Mouse (Mus musculus): ENCODE data around the gene Spry2. TPM values are rescaled to one million over a fixed set of nuclear protein-coding genes. Genes with fewer than 3 reads are reported as not detected.

The Spry2 gene
- polyA plus RNA-seq, 1 experiment from 2014 or later = 56.2 TPM

- H3K4me3 ChIP-seq (replicated peaks) = no peak overlapping the region
- no peak overlapping the region for H3K4me2 ChIP-seq
- no peak overlapping the region for H3K27ac ChIP-seq
- H3K4me1 ChIP-seq = no peaks in the 10 kb centered on the region
- WGBS = 95% methylated on average over 4 of the region's 4 CpGs
- ATAC-seq (replicated peaks; ENCODE audit: low FRiP score) = no peak
- no peaks in the 10 kb centered on the region for H3K27me3 ChIP-seq
- no peak overlapping the region for H3K9ac ChIP-seq
- peaks cover 3% of the 10 kb centered on the region; the same call in 1 of the 2 replicates for H3K9me3 ChIP-seq (replicated peaks)
- no peaks in the 10 kb centered on the region for H3K36me3 ChIP-seq
These were observed 8.9 kb upstream of the Spry2 start for GRCm38 (mm10) chr14:105905509-105905908.

GRCm38 (mm10) chr14:105902807-105903206, 6.2 kb upstream of the Spry2 start:
- Histone ChIP-seq H3K27me3 (no peaks in the 10 kb centered on the region), H3K9ac (no peak overlapping the region)
- 92% methylated on average over 7 of the region's 7 CpGs for WGBS

DNA sequence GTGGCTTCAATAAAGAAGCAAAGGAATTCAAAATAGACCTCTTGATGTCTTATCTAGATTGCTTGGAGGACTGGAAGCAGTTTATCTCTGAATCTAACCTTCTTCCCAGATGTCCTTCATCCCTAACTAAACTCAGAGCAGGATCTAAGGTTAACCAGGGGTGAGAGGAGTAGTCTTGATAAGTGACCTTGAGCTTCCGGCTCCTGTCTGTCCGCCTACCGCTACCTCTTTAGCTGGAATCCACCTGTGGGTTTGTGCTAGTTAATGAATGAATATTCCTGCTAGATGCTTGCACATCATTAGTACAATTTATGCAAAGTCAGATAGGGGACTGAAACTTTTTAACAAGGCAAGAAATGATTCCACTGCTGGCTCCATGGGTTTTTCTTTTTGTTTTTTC, 4.2 kb upstream of the Spry2 start:
- no peak for ATAC-seq (replicated peaks; ENCODE audit: low FRiP score)
- H3K4me3 ChIP-seq (replicated peaks) = no peak overlapping the region
- H3K9ac ChIP-seq = no peak overlapping the region
- H3K9me3 ChIP-seq (replicated peaks) = peaks cover 3% of the 10 kb centered on the region; the same call in 1 of the 2 replicates
- H3K27me3 ChIP-seq = no peaks in the 10 kb centered on the region
- no peak overlapping the region for H3K27ac ChIP-seq
- no peak overlapping the region for H3K4me2 ChIP-seq
- H3K36me3 ChIP-seq = no peaks in the 10 kb centered on the region
- 76% methylated on average over 3 of the region's 3 CpGs for WGBS
- peaks cover 12% of the 10 kb centered on the region for H3K4me1 ChIP-seq

More at GRCm38 (mm10) chr14:105902807-105903206, 6.2 kb upstream of the Spry2 start:
- no peak overlapping the region for H3K4me3 ChIP-seq (replicated peaks)
- H3K27ac ChIP-seq = no peak overlapping the region
- peaks cover 12% of the 10 kb centered on the region for H3K4me1 ChIP-seq
- no peak for ATAC-seq (replicated peaks; ENCODE audit: low FRiP score)
- H3K36me3 ChIP-seq = no peaks in the 10 kb centered on the region
- H3K9me3 ChIP-seq (replicated peaks) = peaks cover 3% of the 10 kb centered on the region; the same call in 1 of the 2 replicates
- no peak overlapping the region for H3K4me2 ChIP-seq

DNA sequence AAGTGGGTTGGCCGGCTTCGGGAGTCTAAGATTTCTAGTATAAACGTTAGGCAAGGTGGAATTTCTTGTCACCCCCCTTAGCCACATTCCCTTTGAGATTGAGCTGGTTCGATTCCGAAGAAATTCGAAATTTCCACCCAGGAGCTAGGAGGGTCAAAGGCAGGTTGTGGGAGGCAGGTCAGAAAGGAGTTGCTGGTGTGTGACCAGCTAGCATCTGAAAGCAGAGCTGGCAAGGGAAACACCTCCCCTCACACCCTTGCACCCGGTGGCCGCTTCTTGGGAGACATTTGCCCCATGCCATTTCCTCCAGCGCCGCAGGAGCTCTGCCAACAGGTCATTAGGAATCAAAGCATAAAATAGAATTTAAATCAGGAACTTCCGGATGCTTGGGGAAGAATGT, 2.5 kb upstream of the Spry2 start:
- Histone ChIP-seq H3K4me2 (peak overlapping the region; percentile 91), H3K4me3 (replicated peaks) (peak overlapping the region; percentile 90), H3K27me3 (no peaks in the 10 kb centered on the region), H3K27ac (peak overlapping the region; percentile 99), H3K36me3 (no peaks in the 10 kb centered on the region), H3K4me1 (peaks cover 12% of the 10 kb centered on the region), H3K9ac (0 out of 2 replicates have a peak overlapping the region, but pooled peaks have one; percentile 66), H3K9me3 (replicated peaks) (peaks cover 3% of the 10 kb centered on the region; the same call in 1 of the 2 replicates)
- 4% methylated on average over 11 of the region's 11 CpGs for WGBS
- ATAC-seq (replicated peaks; ENCODE audit: low FRiP score) = peak; percentile 28

DNA sequence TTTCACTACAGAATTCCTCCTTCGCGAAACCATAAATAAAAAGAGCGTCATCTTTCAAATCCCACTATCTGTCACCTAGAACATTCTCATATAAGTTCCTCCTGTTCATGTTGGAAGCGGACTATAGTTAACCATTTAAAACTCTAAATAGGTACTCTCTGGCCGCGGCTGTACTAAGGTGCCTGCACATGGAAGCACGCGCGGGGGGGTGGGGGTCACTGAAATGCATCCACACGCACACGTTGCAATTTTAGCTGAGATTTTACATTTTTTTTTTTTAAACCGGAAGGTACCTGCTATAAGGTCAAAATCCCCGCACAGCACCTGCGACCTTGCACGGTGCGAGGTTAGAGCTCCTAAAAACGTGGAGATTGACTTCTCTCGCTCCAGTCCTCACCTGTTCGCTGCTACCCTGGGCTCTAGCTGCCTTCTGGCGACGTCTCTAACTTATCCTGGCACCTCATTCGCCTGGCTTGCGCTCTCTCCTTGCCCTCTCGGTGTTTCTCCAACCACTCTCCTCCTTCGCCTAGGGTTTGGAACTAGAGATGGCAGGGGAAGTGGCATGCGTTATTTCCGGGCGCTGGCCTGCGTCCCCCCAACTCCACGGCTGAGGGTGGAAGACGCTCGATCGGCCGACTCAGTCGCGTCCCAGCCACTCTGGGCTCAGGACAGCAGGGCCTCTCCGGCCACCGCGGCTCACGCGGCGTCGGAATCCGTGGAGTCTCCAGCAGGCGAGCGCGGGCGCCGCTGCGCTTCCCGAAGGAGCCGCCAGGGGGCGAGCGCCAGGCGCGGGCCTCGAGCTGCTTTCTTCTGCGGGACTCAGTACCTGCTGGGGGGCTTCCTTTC, 1.9 kb upstream of the Spry2 start:
- Histone ChIP-seq H3K36me3 (no peaks in the 10 kb centered on the region), H3K4me2 (peak overlapping the region; percentile 91), H3K27me3 (no peaks in the 10 kb centered on the region), H3K27ac (peak overlapping the region; percentile 99), H3K9me3 (replicated peaks) (peaks cover 3% of the 10 kb centered on the region; the same call in 1 of the 2 replicates), H3K9ac (peak overlapping the region; percentile 66), H3K4me3 (replicated peaks) (peak overlapping the region; percentile 90), H3K4me1 (peaks cover 13% of the 10 kb centered on the region)
- peak; percentile 33 for ATAC-seq (replicated peaks; ENCODE audit: low FRiP score)
- under 1% methylated on average over 58 of the region's 58 CpGs for WGBS

DNA sequence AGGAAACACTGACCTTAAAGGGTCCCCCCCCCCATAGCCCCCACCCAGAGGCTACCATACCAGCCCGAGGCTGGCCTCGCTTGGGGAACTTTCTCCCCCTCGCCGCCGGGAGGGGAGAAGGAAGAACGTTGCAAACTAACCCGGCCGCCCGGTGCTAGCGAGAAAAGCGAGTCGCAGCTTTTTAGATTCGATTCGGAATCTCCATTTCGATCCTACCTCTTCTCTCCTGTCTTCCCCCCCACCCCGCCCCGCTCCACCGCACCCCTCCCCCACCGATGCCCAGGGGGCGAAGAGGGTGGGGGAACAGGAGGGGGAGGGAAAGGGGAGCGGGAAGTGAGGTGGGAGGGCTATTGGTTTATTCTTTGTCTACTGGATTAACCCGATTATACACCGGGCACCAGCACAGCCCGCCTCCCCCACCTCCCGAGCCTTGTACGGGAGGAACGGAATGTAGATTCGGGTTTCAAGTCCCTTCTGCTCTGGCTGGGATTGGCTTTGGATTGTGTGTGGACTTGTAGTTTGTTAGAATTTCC, 1.0 kb upstream of the Spry2 start:
- Histone ChIP-seq H3K4me1 (peaks cover 22% of the 10 kb centered on the region), H3K9me3 (replicated peaks) (no peaks in the 10 kb centered on the region), H3K4me3 (replicated peaks) (peak overlapping the region; percentile 90), H3K4me2 (peak overlapping the region; percentile 91), H3K27me3 (no peaks in the 10 kb centered on the region), H3K9ac (peak overlapping the region; percentile 66), H3K27ac (peak overlapping the region; percentile 99), H3K36me3 (peaks cover 7% of the 10 kb centered on the region)
- ATAC-seq (replicated peaks; ENCODE audit: low FRiP score) = peak; percentile 46
- WGBS = under 1% methylated on average over 24 of the region's 28 CpGs

GRCm38 (mm10) chr14:105895961-105896651, 513 bp downstream of the Spry2 start:
- H3K9me3 ChIP-seq (replicated peaks) = no peaks in the 10 kb centered on the region
- ATAC-seq (replicated peaks; ENCODE audit: low FRiP score) = no peak
- WGBS = under 1% methylated on average over 50 of the region's 50 CpGs

GRCm38 (mm10) chr14:105894971-105895873, 1.4 kb downstream of the Spry2 start:
- WGBS = under 1% methylated on average over 36 of the region's 36 CpGs
- Histone ChIP-seq H3K9me3 (replicated peaks) (no peaks in the 10 kb centered on the region), H3K27ac (peak overlapping the region; percentile 99), H3K9ac (peak overlapping the region; percentile 96), H3K4me3 (replicated peaks) (peak overlapping the region; percentile 90), H3K4me1 (peaks cover 37% of the 10 kb centered on the region), H3K36me3 (peaks cover 19% of the 10 kb centered on the region), H3K27me3 (no peaks in the 10 kb centered on the region), H3K4me2 (peak overlapping the region; percentile 91)
- ATAC-seq (replicated peaks; ENCODE audit: low FRiP score) = no peak

More at GRCm38 (mm10) chr14:105895961-105896651, 513 bp downstream of the Spry2 start:
- H3K9ac ChIP-seq = peak overlapping the region; percentile 96
- H3K4me2 ChIP-seq = peak overlapping the region; percentile 91
- H3K4me1 ChIP-seq = peaks cover 29% of the 10 kb centered on the region
- peaks cover 13% of the 10 kb centered on the region for H3K36me3 ChIP-seq
- H3K27me3 ChIP-seq = no peaks in the 10 kb centered on the region
- peak overlapping the region; percentile 99 for H3K27ac ChIP-seq
- peak overlapping the region; percentile 90 for H3K4me3 ChIP-seq (replicated peaks)

DNA sequence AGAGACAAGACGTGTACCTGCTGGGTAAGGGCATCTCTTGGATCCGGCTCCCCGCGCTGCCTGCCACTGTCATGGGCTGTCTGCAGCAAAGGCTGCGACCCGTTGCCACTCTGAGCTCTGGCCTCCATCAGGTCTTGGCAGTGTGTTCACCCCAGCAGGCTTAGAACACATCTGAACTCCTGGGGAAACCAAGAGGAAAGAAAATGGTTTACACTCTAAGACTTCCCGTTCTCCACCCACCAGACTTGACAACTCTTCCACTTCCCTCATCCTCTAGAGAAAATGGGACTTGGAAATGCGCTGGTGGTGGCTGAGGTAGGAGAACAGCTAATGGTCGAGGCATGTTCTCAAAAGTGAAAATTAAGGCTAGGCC, 3.0 kb downstream of the Spry2 start:
- Histone ChIP-seq H3K4me1 (peaks cover 31% of the 10 kb centered on the region), H3K36me3 (peaks cover 32% of the 10 kb centered on the region), H3K4me2 (peak overlapping the region; percentile 91), H3K4me3 (replicated peaks) (peak overlapping the region; percentile 90), H3K9me3 (replicated peaks) (no peaks in the 10 kb centered on the region), H3K9ac (peak overlapping the region; percentile 96), H3K27ac (peak overlapping the region; percentile 49), H3K27me3 (no peaks in the 10 kb centered on the region)
- WGBS = 10% methylated on average over 9 of the region's 9 CpGs
- no peak for ATAC-seq (replicated peaks; ENCODE audit: low FRiP score)

DNA sequence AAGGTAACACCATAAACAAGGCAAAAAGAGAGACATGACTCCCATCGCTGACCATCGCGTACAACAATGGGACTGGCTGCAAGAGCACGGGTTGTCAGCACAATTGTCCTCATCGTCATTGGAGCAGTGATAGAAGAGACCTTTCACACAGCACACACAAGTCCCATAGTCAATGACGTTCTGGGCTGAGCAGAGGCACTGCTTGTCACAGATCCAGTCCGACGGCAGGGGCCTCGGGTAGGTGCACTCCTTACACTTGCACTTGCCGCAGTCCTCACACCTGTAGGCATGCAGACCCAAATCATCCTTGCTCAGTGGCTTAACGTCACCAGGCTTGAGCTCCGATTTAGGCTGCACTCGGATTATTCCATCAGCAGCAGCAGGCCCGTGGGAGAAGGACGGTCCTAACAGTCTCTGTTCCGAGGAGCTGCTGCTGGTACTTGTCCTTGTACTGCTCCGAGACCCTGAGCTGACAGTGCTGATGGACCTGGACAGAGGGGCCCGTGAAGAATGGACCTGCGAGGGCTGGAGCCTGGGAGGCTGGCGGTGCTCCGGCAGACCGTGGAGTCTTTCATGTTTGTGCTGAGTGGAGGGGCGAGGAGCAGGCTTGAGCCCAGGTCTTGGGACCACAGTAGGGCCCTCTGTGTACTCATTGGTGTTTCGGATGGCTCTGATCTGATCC, 3.5 kb downstream of the Spry2 start:
- H3K4me2 ChIP-seq = peak overlapping the region; percentile 91
- H3K27me3 ChIP-seq = no peaks in the 10 kb centered on the region
- peak overlapping the region; percentile 49 for H3K27ac ChIP-seq
- peaks cover 35% of the 10 kb centered on the region for H3K36me3 ChIP-seq
- 27% methylated on average over 24 of the region's 24 CpGs for WGBS
- H3K9ac ChIP-seq = peak overlapping the region; percentile 96
- peak overlapping the region; percentile 90 for H3K4me3 ChIP-seq (replicated peaks)
- no peak for ATAC-seq (replicated peaks; ENCODE audit: low FRiP score)
- H3K9me3 ChIP-seq (replicated peaks) = no peaks in the 10 kb centered on the region
- peaks cover 27% of the 10 kb centered on the region for H3K4me1 ChIP-seq

All from kidney, embryonic 15.5 days (tissue).